Mouse (Mus musculus) midbrain, embryonic 13.5 days (tissue): Measurements from ENCODE around the gene Gpm6a. TPM values are rescaled to one million over a fixed set of nuclear protein-coding genes. Genes with fewer than 3 reads are reported as not detected.

Experiments
- ATAC-seq: fragments of 200-750 bp; cut with Nextera tagmentation; 2 replicates; pipeline ENCODE4 v1.8.0; 2017; ENCODE audit warnings: mild to moderate bottlenecking, moderate TSS enrichment, moderate library complexity
- H3K27ac ChIP-seq: fragments of 300-500 bp; sonication (generic); 2 replicates; pipeline ENCODE4 v1.5.1; 2015; ENCODE audit warnings: inconsistent platforms, mild to moderate bottlenecking, moderate library complexity
- H3K27me3 ChIP-seq: fragments of 300-500 bp; sonication (generic); 2 replicates; pipeline ENCODE4 v1.6.1; 2015; ENCODE audit warnings: mild to moderate bottlenecking, inconsistent platforms
- H3K36me3 ChIP-seq: fragments of 300-500 bp; sonication (generic); 2 replicates; pipeline ENCODE4 v1.6.1; 2015; ENCODE audit warnings: mild to moderate bottlenecking, inconsistent platforms
- H3K4me1 ChIP-seq: fragments of 300-500 bp; sonication (generic); replicated peaks from 2 replicates; pipeline ENCODE4 v1.6.1; 2015; ENCODE audit warnings: inconsistent platforms
- H3K4me2 ChIP-seq: fragments of 300-500 bp; sonication (generic); replicated peaks from 2 replicates; pipeline ENCODE4 v1.6.1; 2015; ENCODE audit warnings: moderate library complexity, mild to moderate bottlenecking, inconsistent platforms
- H3K4me3 ChIP-seq: fragments of 300-500 bp; sonication (generic); replicated peaks from 2 replicates; pipeline ENCODE4 v1.5.1; 2015; ENCODE audit warnings: mild to moderate bottlenecking, inconsistent platforms
- H3K9ac ChIP-seq: fragments of 300-500 bp; sonication (generic); replicated peaks from 2 replicates; pipeline ENCODE4 v1.6.1; 2015; ENCODE audit warnings: mild to moderate bottlenecking, inconsistent platforms
- H3K9me3 ChIP-seq: fragments of 300-500 bp; sonication (generic); 2 replicates; pipeline ENCODE4 v1.6.1; 2016; ENCODE audit warnings: mild to moderate bottlenecking, inconsistent platforms
- WGBS: fragments of 180-500 bp; shearing (Covaris S2); methylation state at CpG from one replicate; pipeline ENCODE4 v1.1.7; 2015; 5-methylcytosine and 5-hydroxymethylcytosine counted together
- polyA plus RNA-seq: library from polyadenylated mRNA; unstranded; fragments of >200 nt; fragmentation: Nextera tagmentation; extraction: Ambion mirVana; gene quantifications from 2 replicates; pipeline ENCODE4 v1.2.1, GENCODE M21; 2015

The Gpm6a gene
- polyA plus RNA-seq, 1 experiment from 2014 or later, result 423 TPM

DNA sequence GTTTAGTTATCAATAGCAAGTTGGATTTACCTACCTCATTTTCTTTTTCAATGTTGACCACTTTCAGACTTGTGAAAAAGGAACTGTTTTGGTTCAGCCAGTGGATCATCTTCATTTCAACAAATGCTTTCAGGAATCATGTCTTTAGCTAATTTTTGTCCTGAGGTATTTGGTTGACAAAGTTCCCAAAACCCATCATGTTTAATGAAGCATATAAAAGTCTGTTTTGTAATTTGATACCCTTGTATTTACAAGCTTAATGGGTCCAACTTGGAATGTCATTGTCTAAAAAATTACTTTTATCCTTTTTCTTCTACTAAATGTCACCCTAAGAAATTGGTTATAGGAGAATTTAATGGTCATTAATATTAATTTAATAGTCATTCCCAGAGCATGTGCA lies 6.9 kb downstream of the Gpm6a start:
- H3K9me3 ChIP-seq, result no peaks in the 10 kb centered on the region

DNA sequence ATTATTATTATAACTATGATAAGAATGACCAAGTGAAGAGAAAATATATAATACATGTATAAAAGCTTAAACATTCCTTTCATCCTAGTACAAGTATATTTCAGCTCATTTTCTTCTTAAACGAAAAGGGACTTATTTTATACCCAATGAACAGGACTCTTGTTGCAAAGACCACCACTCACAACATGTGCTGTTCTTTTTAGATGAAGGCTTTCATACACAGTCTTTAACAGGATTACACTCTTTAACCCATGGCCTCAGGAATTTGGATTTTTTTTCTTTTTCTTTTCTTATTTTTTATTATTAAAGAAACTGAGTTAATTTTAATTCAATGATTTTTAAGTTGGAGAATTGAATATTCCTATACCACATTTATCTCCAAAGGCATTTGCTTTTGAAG lies 20.4 kb downstream of the Gpm6a start:
- H3K36me3 ChIP-seq, result no peaks in the 10 kb centered on the region

More for the DNA sequence above, 6.9 kb downstream of the Gpm6a start:
- H3K4me3 ChIP-seq, result no peak overlapping the region
- ATAC-seq, result no peak
- no peak overlapping the region for H3K4me2 ChIP-seq
- H3K9ac ChIP-seq, result no peak overlapping the region
- peaks cover 28% of the 10 kb centered on the region for H3K4me1 ChIP-seq
- H3K27ac ChIP-seq, result no peak overlapping the region
- H3K27me3 ChIP-seq, result no peaks in the 10 kb centered on the region
- no peaks in the 10 kb centered on the region for H3K36me3 ChIP-seq

DNA sequence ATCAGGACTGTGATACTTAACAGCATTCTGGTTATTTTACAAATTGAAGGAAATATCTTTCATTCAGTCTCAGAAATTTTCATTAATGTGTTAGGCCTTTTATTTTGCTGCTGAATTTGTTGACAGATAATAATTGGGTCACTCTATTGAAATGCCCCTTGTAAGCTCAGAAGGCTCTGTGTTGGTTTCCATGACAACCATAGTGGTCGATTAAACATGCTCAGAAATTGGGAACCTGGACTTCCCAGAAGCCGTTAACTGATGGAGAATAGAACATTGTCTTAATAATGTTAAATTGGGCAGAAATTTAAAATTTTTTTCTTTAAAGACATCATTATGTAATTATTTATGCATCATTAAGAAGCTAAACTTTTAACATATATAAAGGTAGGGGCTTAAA lies 20.9 kb downstream of the Gpm6a start:
- Histone ChIP-seq H3K27me3 (no peaks in the 10 kb centered on the region), H3K9ac (no peak overlapping the region), H3K4me1 (peaks cover 27% of the 10 kb centered on the region), H3K4me3 (no peak overlapping the region), H3K36me3 (no peaks in the 10 kb centered on the region), H3K9me3 (no peaks in the 10 kb centered on the region), H3K4me2 (0 out of 2 replicates have a peak overlapping the region, but pooled peaks have one; percentile 20), H3K27ac (no peak overlapping the region)
- 4% methylated on average over 2 of the region's 2 CpGs for WGBS
- ATAC-seq, result peak; percentile 88

More for the DNA sequence above, 20.4 kb downstream of the Gpm6a start:
- no peak overlapping the region for H3K4me2 ChIP-seq
- no peaks in the 10 kb centered on the region for H3K27me3 ChIP-seq
- H3K9me3 ChIP-seq, result no peaks in the 10 kb centered on the region
- H3K4me3 ChIP-seq, result no peak overlapping the region
- WGBS, result 20% methylated on average over 1 of the region's 1 CpGs
- H3K27ac ChIP-seq, result no peak overlapping the region
- ATAC-seq, result peak; percentile 67; the same call in 1 of the 2 replicates
- no peak overlapping the region for H3K9ac ChIP-seq
- H3K4me1 ChIP-seq, result peaks cover 27% of the 10 kb centered on the region

DNA sequence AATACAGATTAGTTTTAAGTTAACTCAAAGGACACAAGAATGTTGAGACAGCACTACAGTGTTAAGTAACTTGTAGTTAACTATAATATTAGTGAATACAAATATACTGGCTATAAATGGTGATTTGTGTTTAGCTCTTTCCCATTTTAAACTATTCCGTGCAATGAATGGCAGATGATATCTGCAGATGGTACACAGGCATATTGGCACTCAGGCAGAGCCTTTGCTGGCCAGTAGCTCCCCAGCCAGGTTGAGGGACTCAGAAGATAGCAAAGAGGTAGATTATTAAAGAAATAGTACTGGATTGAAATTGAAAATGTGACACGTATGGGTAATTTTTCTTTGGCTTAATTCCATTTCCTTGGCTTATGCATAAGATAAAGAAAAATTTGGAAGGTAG lies 21.3 kb downstream of the Gpm6a start:
- no peaks in the 10 kb centered on the region for H3K36me3 ChIP-seq
- H3K4me2 ChIP-seq, result no peak overlapping the region; the same call in 1 of the 2 replicates
- no peak overlapping the region for H3K4me3 ChIP-seq
- H3K27me3 ChIP-seq, result no peaks in the 10 kb centered on the region
- peak overlapping the region; percentile 30; the same call in 1 of the 2 replicates for H3K27ac ChIP-seq
- H3K4me1 ChIP-seq, result peaks cover 26% of the 10 kb centered on the region
- no peak overlapping the region for H3K9ac ChIP-seq
- H3K9me3 ChIP-seq, result no peaks in the 10 kb centered on the region
- peak; percentile 57; the same call in 1 of the 2 replicates for ATAC-seq
- 35% methylated on average over 2 of the region's 2 CpGs for WGBS

DNA sequence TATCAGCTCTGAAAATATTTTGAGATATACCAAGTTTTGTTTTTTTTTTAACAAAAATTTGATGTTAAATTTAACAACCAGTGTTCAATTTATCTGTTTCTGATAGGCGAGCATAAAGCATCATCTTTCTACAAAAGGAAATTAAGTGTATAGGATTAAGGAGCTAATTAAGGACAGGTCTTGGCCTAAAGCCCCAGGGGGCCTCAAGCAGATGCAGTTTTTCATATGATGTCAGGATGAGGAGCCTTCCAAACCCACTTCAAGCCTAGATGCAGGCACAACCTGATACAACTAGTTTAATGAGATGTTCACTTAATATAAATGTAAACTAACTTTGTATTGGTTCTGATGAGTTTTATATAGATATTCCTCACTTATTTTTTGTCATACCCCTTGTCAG lies 22.0 kb downstream of the Gpm6a start:
- Histone ChIP-seq H3K9me3 (no peaks in the 10 kb centered on the region), H3K4me1 (peaks cover 18% of the 10 kb centered on the region), H3K4me2 (no peak overlapping the region), H3K27ac (no peak overlapping the region), H3K27me3 (no peaks in the 10 kb centered on the region), H3K36me3 (no peaks in the 10 kb centered on the region), H3K4me3 (no peak overlapping the region), H3K9ac (no peak overlapping the region)
- 21% methylated on average over 1 of the region's 1 CpGs for WGBS
- ATAC-seq, result no peak

DNA sequence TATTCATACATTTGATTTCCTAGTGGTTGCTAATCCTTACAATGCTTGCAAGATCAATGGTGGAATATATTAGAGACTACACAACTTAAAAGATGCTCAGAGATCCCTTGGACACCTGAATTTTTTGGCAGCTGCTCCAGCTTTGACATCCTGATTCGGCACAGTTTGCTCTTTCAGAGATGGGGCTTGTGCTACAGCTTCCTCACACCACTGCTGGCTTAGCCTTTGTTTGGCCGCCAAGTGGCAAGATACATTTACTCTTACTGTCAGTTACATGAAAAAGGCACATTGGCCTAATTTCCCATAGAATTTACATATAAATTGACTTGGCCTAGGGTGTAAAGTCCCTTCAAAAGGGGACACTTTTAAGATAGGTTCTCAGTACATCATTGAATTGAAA lies 32.1 kb downstream of the Gpm6a start:
- 43% methylated on average over 2 of the region's 2 CpGs for WGBS
- H3K9me3 ChIP-seq, result no peaks in the 10 kb centered on the region
- H3K9ac ChIP-seq, result no peak overlapping the region
- no peak overlapping the region for H3K4me3 ChIP-seq
- H3K4me2 ChIP-seq, result no peak overlapping the region
- H3K27me3 ChIP-seq, result no peaks in the 10 kb centered on the region
- no peak for ATAC-seq
- H3K36me3 ChIP-seq, result no peaks in the 10 kb centered on the region
- peak overlapping the region; percentile 7; the same call in 1 of the 2 replicates for H3K27ac ChIP-seq
- H3K4me1 ChIP-seq, result peaks cover 29% of the 10 kb centered on the region

DNA sequence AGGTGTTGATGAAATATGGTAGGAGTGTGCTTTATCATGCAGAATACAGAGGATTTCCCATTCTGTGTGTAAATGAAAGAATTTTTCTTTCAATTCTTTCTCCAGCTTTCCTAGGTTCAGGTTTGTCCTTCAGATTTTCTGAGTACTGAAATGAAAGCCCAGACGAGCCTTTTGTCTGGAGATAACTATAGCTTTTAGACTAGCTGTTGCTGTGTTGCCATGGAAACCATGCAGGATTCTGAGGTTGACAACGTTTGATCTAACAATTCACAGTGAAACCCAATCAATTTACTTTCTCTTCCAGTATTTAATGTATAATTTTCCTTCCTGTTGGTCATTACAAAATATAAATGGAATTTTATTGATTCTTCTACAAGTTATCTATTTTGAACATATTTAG lies 34.5 kb downstream of the Gpm6a start:
- H3K4me1 ChIP-seq, result peaks cover 33% of the 10 kb centered on the region
- WGBS, result 1% methylated on average over 2 of the region's 2 CpGs

DNA sequence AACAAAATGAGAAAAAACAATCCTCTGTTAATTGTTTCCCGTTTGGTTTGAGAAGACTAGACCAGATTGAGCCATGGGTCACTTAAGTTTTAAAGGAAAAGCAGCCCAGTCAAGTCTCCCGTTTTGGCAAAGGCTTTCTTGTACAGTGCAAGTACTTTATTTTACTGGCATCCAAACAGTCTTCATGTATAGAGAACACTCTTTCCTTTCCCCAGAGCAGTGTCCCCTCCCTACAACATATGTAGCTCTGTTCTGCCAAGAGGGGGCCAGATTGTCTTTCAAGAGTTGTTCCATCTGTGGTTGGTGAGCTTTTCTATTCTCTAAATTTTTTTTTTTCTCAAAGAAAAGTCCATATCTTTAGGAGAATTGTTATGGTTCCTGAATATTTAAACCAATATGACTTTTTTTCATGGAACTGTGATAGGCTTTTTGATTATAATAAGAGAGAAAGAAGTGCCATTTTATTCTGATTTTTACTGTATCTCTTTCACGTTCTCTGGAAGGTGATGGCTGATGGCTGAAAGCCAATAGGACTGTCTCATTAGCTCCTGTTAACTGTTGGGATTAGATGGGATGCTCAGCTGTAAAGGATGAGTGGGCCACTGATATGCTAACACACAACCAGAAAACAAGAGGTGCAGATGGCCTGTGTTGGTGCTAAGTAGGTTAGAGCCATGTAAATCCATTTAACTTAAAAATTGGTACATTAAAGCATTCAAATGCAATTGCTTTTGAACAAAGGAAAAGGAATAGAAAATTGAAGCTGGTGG lies 37.4 kb downstream of the Gpm6a start:
- no peak overlapping the region for H3K9ac ChIP-seq
- H3K4me2 ChIP-seq, result no peak overlapping the region
- H3K36me3 ChIP-seq, result no peaks in the 10 kb centered on the region
- H3K4me1 ChIP-seq, result peaks cover 30% of the 10 kb centered on the region
- no peaks in the 10 kb centered on the region for H3K27me3 ChIP-seq
- H3K4me3 ChIP-seq, result no peak overlapping the region
- peak overlapping the region; percentile 58 for H3K27ac ChIP-seq
- peak; percentile 84 for ATAC-seq
- H3K9me3 ChIP-seq, result no peaks in the 10 kb centered on the region
- WGBS, result 55% methylated on average over 3 of the region's 3 CpGs

More for the DNA sequence above, 34.5 kb downstream of the Gpm6a start:
- H3K4me3 ChIP-seq, result no peak overlapping the region
- ATAC-seq, result 0 out of 2 replicates have a peak, but pooled peaks have one; percentile 60
- H3K9ac ChIP-seq, result no peak overlapping the region
- 0 out of 2 replicates have a peak overlapping the region, but pooled peaks have one; percentile 53 for H3K27ac ChIP-seq
- no peaks in the 10 kb centered on the region for H3K9me3 ChIP-seq
- no peak overlapping the region for H3K4me2 ChIP-seq
- H3K36me3 ChIP-seq, result no peaks in the 10 kb centered on the region
- H3K27me3 ChIP-seq, result no peaks in the 10 kb centered on the region

DNA sequence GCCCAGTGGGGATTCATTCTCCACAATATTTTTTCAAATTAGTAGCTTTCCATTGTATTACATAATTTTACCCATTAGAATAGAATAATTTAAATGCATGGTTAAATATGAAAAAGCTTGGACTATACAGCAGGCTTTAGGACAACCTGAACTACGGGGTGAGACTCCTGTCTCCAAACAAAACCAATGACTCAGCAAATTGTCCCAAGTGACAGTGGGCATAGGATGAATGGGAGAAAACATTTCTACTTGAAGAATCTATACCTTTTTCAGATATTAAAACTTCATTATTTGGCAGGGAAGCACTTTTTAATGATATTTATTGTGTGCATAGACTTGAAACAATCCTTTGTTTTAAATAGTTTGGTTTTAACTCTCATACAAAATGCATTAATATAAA lies 41.0 kb downstream of the Gpm6a start:
- H3K4me3 ChIP-seq, result no peak overlapping the region
- H3K4me2 ChIP-seq, result no peak overlapping the region
- peaks cover 7% of the 10 kb centered on the region for H3K4me1 ChIP-seq
- no peaks in the 10 kb centered on the region for H3K36me3 ChIP-seq
- no peaks in the 10 kb centered on the region for H3K9me3 ChIP-seq
- no peak overlapping the region for H3K9ac ChIP-seq
- H3K27me3 ChIP-seq, result no peaks in the 10 kb centered on the region
- no peak for ATAC-seq
- no peak overlapping the region for H3K27ac ChIP-seq
- 74% methylated on average over 1 of the region's 1 CpGs for WGBS

DNA sequence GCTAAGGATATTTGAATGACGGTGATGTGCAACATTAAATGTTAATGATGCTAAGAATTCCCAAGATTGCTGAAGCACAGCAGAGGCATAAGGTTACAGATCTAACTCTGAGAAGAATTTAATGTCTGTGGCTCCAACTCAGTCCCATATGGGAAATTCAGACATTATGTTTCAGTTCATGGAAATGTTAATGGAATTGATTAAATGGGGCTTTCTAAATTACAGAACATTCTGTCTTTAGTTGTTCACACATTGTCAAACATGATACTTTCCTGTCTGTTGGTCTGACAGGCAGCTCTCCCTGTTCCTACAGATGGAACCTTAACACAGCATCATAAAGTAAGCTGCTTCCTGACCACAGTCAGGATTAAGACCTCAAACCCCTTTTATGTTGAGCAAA lies 47.8 kb downstream of the Gpm6a start:
- no peak overlapping the region for H3K27ac ChIP-seq
- H3K4me1 ChIP-seq, result peaks cover 3% of the 10 kb centered on the region; the same call in 1 of the 2 replicates
- WGBS, result 85% methylated on average over 1 of the region's 1 CpGs
- H3K4me3 ChIP-seq, result no peak overlapping the region
- no peaks in the 10 kb centered on the region for H3K27me3 ChIP-seq
- no peaks in the 10 kb centered on the region for H3K9me3 ChIP-seq
- no peaks in the 10 kb centered on the region for H3K36me3 ChIP-seq
- ATAC-seq, result no peak
- H3K9ac ChIP-seq, result no peak overlapping the region
- H3K4me2 ChIP-seq, result no peak overlapping the region

DNA sequence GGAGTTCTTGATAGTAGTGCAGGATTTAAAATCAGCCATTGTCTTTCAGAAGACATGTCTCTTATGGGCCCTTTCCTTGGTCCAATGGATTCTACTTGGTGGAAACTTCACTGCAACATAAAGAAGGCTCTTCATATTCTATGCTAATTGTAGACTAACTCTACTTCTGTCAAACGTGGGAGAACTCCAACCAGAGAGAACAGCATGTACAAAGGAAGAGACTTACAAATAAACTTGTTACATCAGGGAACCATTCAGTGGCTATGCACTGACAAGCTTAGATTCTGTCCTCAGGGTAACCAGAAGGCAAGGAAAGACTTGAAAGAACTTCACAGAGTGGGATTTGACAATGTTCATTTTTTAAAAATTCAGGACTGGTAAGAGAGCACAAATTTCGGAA lies 48.3 kb downstream of the Gpm6a start:
- H3K9me3 ChIP-seq, result no peaks in the 10 kb centered on the region
- WGBS, result 63% methylated on average over 2 of the region's 2 CpGs
- no peaks in the 10 kb centered on the region for H3K27me3 ChIP-seq
- H3K36me3 ChIP-seq, result no peaks in the 10 kb centered on the region
- no peak overlapping the region for H3K4me3 ChIP-seq
- no peak for ATAC-seq
- H3K4me2 ChIP-seq, result no peak overlapping the region
- no peak overlapping the region for H3K9ac ChIP-seq
- H3K4me1 ChIP-seq, result peaks cover 3% of the 10 kb centered on the region; the same call in 1 of the 2 replicates
- no peak overlapping the region for H3K27ac ChIP-seq

DNA sequence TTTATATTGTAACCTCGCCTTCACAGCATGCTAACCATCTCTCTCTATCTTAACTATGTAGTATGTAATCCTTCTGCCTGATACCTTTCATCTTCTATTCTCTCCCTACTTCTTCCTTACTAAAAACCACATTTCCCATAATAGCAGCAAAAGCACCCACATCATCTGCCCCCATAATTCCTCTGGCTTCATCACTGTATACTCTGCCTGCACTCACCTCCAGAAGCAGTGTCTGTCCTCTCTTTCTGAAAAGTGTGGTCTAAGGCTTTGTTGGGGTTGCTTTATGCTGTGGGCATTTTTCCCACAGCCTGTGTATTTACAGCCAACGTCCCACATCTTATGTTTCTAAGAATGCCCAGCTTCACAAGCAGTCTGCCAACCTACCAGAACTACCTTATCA lies 57.6 kb downstream of the Gpm6a start:
- ATAC-seq, result no peak
- no peak overlapping the region for H3K4me3 ChIP-seq
- no peaks in the 10 kb centered on the region for H3K9me3 ChIP-seq
- 76% methylated on average over 2 of the region's 2 CpGs for WGBS
- H3K27me3 ChIP-seq, result no peaks in the 10 kb centered on the region
- no peaks in the 10 kb centered on the region for H3K36me3 ChIP-seq
- H3K4me1 ChIP-seq, result peaks cover 14% of the 10 kb centered on the region
- no peak overlapping the region for H3K9ac ChIP-seq
- no peak overlapping the region for H3K4me2 ChIP-seq
- H3K27ac ChIP-seq, result peak overlapping the region; percentile 65
